Mouse (Mus musculus) urinary bladder, postnatal 0 days (tissue): ENCODE results near the gene Tgm1. TPM values are rescaled to one million over a fixed set of nuclear protein-coding genes. Genes with fewer than 3 reads are reported as not detected.

ENCODE experiments used
- polyA plus RNA-seq: library from polyadenylated mRNA; unstranded; fragments of >200 nt; fragmentation: Nextera tagmentation; extraction: Ambion mirVana; gene quantifications from 2 replicates; pipeline ENCODE4 v1.2.1, GENCODE M21; 2015

The Tgm1 gene
- polyA plus RNA-seq = 7.4 and 9.2 TPM in 2 replicates

DNA sequence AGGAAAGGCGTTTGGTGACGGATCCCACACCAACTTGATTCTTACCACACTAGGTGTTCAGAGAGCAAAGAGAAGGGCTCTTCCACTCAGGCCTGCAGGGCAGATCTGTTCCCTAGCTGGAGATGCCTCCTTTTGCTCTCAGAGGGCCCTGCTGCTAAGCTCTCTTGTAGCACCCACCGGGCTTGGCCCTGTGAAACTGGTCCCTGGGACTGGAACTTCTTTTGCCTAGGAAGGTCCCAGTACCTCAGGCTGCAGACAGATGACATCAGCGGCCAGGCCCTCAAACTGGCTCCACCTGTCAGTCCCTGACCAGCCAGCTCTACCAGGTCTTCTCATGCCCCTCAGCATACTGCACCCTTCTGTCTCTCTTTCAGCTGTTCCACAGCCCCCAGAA, at the start of gene Tgm1:
Gene Tgm1 (minus strand): TSS at position 198 of the 394 bp plus-strand sequence.

GRCm38 (mm10) chr14:55761163-55761562, 47.4 kb upstream of the Tgm1 start, which contains the start of gene Ltb4r2:
Gene Ltb4r2 (plus strand): TSS chr14:55761428.

GRCm38 (mm10) chr14:55758363-55758784, 44.6 kb upstream of the Tgm1 start, which contains the start of gene Cideb:
Gene Cideb (minus strand): TSS chr14:55758458.

DNA sequence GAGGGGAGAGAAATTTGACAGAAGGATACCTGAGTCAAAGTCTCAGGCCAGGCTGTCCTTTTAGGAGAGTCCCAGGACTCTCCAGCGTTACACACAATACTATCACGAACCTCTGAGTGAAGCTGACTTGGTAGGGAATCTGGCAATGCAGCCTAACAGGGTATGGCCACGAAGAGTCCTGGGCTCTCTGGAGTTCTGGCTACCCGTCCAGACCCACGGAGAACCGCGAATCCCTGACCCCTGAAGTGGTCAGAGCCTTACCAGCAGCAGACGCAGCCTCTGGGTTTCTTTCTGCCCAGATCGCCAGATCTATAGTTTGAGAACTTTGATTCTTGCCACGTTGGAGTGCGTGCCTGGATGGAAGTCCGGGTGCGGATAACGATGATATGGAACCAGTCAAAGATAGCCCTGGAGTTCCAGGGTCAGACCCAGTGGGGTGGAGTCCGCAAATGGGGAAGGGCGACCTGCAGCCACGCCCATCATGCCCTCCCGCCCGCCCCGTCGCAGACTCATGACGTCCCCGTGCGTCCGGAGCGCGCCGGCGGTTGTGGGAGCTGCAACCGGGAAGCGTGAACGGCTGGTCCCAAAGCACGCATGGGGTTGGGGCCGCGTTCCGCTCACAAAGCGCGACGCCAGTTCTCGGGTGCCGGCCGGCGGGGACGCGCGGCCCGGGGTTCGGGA, 31.6 kb upstream of the Tgm1 start, which contains the start of the genes Dhrs1 and Nop9:
Gene Dhrs1 (minus strand): TSS at position 511 of the 681 bp plus-strand sequence.
Gene Nop9 (plus strand): TSS at position 514 of the 681 bp plus-strand sequence.

GRCm38 (mm10) chr14:55721700-55722437, 8.1 kb upstream of the Tgm1 start, which contains the start of gene Rabggta:
Gene Rabggta (minus strand): TSS chr14:55722263.

GRCm38 (mm10) chr14:55681160-55682117, 32.3 kb downstream of the Tgm1 start, which contains the start of gene Tinf2:
Gene Tinf2 (minus strand): TSS chr14:55681820.

DNA sequence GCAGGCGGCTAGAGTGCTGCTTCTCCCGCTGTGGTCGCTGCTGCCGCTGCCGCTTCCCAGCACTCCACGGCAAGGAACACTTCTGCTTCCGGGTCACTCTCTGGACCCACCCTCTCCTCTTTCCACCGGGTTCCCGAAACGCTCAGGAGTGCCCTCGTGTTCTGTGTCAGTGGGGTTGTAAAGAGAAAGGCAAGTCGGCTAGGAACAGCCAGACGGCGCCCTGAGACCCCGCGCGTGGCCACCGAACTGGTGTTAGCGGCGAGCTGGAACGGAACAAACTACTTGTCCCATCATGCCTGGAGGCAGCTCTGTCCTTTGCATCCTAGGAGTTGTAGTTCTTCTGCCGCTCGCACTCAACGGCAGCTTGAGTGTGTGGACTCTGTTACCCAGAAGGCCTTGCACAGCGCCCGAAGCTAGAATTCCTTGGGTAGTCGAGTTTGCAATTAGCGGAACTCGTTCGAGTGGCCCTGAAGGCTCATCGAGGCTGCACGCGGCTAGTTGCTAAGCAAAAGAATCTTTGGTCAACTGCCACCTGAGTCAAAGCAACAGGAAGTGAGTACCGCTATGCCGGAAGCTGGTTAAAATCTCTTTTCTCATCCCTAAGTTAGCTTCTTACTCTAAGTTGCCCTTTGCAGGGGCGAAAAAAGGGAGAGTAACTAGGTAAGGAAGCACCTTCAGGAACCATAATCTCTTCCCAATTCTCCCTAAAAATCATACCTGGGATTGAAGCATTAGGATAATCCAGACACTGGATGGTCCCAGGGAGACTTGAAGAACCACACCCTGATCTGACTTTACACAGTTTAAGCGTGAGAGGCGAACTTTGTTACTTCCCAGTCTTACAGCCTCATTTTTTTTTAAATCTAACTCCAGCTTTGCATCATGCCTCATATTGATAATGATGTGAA, 41.6 kb downstream of the Tgm1 start, which contains the start of the genes Gmpr2 and Nedd8:
Gene Gmpr2 (plus strand): TSS at position 109 of the 908 bp plus-strand sequence.
Gene Nedd8 (minus strand): TSS at position 292 of the 908 bp plus-strand sequence.

DNA sequence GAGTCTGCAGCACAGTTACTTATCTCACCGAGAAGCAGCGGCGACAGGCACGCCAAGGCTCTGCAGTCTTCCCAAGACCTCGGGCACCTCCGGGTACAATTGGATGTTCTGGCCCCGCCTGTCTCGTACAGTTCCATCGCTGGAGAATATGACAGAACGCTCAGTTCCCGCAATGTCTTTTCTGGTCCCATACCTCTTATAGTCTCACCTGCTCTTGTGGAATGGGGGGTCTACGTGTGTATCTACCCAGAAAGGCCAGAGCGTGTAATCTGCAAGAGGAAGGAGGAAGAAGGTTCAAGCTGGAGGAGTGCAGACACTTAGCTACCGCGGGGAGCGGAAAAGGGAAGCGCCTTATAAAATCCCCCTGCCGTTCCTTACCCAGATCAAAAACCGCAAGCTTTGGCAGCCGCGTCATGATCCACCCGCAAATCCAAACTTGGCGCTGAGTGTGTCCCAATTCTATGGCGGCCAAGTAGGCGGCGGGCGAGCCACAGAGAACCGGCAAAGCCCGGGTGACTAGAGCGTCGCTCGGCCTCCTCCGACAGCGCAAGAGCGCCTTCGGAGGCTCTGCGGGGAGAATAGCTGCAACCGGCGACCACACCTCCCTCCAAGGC, 53.7 kb downstream of the Tgm1 start, which contains the start of gene Mdp1:
Gene Mdp1 (minus strand): TSS at position 549 of the 614 bp plus-strand sequence.

Other genes starting within 250 kb of the Tgm1 start
- gene Dhrs4, start 235.2 kb downstream of the Tgm1 start, polyA plus RNA-seq = 52.0 and 53.1 TPM in 2 replicates
- gene Carmil3, start 223.3 kb downstream of the Tgm1 start, polyA plus RNA-seq = 0.22 and 0.35 TPM in 2 replicates
- gene Cpne6, start 203.5 kb downstream of the Tgm1 start, polyA plus RNA-seq = 1.8 and 1.9 TPM in 2 replicates
- gene Nrl, start 188.9 kb downstream of the Tgm1 start, polyA plus RNA-seq = not detected in 2 replicates
- gene Pck2, start 173.7 kb downstream of the Tgm1 start, polyA plus RNA-seq = 41.2 and 47.1 TPM in 2 replicates
- 55.6 and 63.3 TPM in 2 replicates for gene Dcaf11, start 153.9 kb downstream of the Tgm1 start, polyA plus RNA-seq
- gene A730061H03Rik, start 153.5 kb downstream of the Tgm1 start, polyA plus RNA-seq = 0.51 and 1.1 TPM in 2 replicates
- gene Fitm1, start 138.3 kb downstream of the Tgm1 start, polyA plus RNA-seq = 0.26 TPM in 1 of 2 replicates, not detected in the other
- gene Psme1, start 135.8 kb downstream of the Tgm1 start, polyA plus RNA-seq = 104 and 112 TPM in 2 replicates
- gene Emc9, start 128.6 kb downstream of the Tgm1 start, polyA plus RNA-seq = 6.7 and 6.8 TPM in 2 replicates
- gene Psme2, start 122.8 kb downstream of the Tgm1 start, polyA plus RNA-seq = 218 and 249 TPM in 2 replicates
- 11.0 and 13.6 TPM in 2 replicates for gene Rnf31, start 122.2 kb downstream of the Tgm1 start, polyA plus RNA-seq
- gene Irf9, start 110.4 kb downstream of the Tgm1 start, polyA plus RNA-seq = 17.2 and 21.2 TPM in 2 replicates
- gene Rec8, start 95.9 kb downstream of the Tgm1 start, polyA plus RNA-seq = 1.3 and 1.9 TPM in 2 replicates
- 60.2 and 63.0 TPM in 2 replicates for gene Ipo4, start 78.0 kb downstream of the Tgm1 start, polyA plus RNA-seq
- gene Gm49378, start 76.0 kb downstream of the Tgm1 start, polyA plus RNA-seq = 0.56 and 1.4 TPM in 2 replicates
- 68.6 and 69.9 TPM in 2 replicates for gene Tm9sf1, start 70.1 kb downstream of the Tgm1 start, polyA plus RNA-seq
- 0.26 and 0.35 TPM in 2 replicates for gene Tssk4, start 63.7 kb downstream of the Tgm1 start, polyA plus RNA-seq
- gene Mdp1, start 53.4 kb downstream of the Tgm1 start, polyA plus RNA-seq = 35.8 and 39.5 TPM in 2 replicates
- gene Gmpr2, start 42.0 kb downstream of the Tgm1 start, polyA plus RNA-seq = 32.0 and 33.0 TPM in 2 replicates
- gene Nedd8, start 41.8 kb downstream of the Tgm1 start, polyA plus RNA-seq = 388 and 415 TPM in 2 replicates
- 13.9 and 15.5 TPM in 2 replicates for gene Tinf2, start 32.1 kb downstream of the Tgm1 start, polyA plus RNA-seq
- gene Rabggta, start 8.3 kb upstream of the Tgm1 start, polyA plus RNA-seq = 17.3 and 20.5 TPM in 2 replicates
- 60.6 and 62.9 TPM in 2 replicates for gene Dhrs1, start 31.8 kb upstream of the Tgm1 start, polyA plus RNA-seq
- gene Nop9, start 31.8 kb upstream of the Tgm1 start, polyA plus RNA-seq = 18.6 TPM in 2 replicates
- gene Cideb, start 44.5 kb upstream of the Tgm1 start, polyA plus RNA-seq = 0.13 and 0.18 TPM in 2 replicates
- gene Ltb4r2, start 47.5 kb upstream of the Tgm1 start, polyA plus RNA-seq = 0.29 and 0.39 TPM in 2 replicates
- 0.76 and 6.9 TPM in 2 replicates for gene Ltb4r1, start 52.0 kb upstream of the Tgm1 start, polyA plus RNA-seq
- 2.3 and 2.7 TPM in 2 replicates for gene Adcy4, start 70.2 kb upstream of the Tgm1 start, polyA plus RNA-seq
- 19.1 and 19.2 TPM in 2 replicates for gene Ripk3, start 74.9 kb upstream of the Tgm1 start, polyA plus RNA-seq
- gene Nfatc4, start 109.2 kb upstream of the Tgm1 start, polyA plus RNA-seq = 22.3 and 22.5 TPM in 2 replicates
- 6.4 and 7.6 TPM in 2 replicates for gene Nynrin, start 140.1 kb upstream of the Tgm1 start, polyA plus RNA-seq
- 0.18 and 0.21 TPM in 2 replicates for gene Cbln3, start 170.5 kb upstream of the Tgm1 start, polyA plus RNA-seq
- gene Khnyn, start 171.0 kb upstream of the Tgm1 start, polyA plus RNA-seq = 8.4 and 9.2 TPM in 2 replicates
- 43.8 and 50.4 TPM in 2 replicates for gene Sdr39u1, start 186.4 kb upstream of the Tgm1 start, polyA plus RNA-seq
- gene Cma1, start 230.7 kb upstream of the Tgm1 start, polyA plus RNA-seq = 35.6 and 71.0 TPM in 2 replicates
- 0.19 and 0.20 TPM in 2 replicates for gene Cma2, start 237.1 kb upstream of the Tgm1 start, polyA plus RNA-seq